Mouse (Mus musculus) MEL (cell line): ENCODE measurements around the gene Dnajc11. TPM values are rescaled to one million over a fixed set of nuclear protein-coding genes. Genes with fewer than 3 reads are reported as not detected.
A peak's percentile ranks its signal among the peaks of the same experiment; 100 is the strongest.

ENCODE experiments used
- DNase-seq: peaks from one replicate; pipeline ENCODE4 v3.0.0; 2011; ENCODE audit warnings: low read depth, low spot score
- H3K27ac ChIP-seq: 2 replicates; pipeline ENCODE4 v1.5.1; 2012; ENCODE audit warnings: low read depth, mild to moderate bottlenecking, control low read depth, low read length, moderate library complexity; ENCODE audit not compliant: control insufficient read depth
- H3K27me3 ChIP-seq, 2 experiments: fragments of 150-350 bp in 1 of 2; sonication (generic) in 1 of 2; 2 replicates each; pipeline ENCODE4 v1.6.1; 2012; ENCODE audit warnings: low read length in 2 of 2, mild to moderate bottlenecking in 2 of 2, improper control_type of control experiment in 1 of 2, moderate library complexity in 1 of 2; ENCODE audit not compliant: insufficient read depth in 2 of 2, control insufficient read depth in 1 of 2
- H3K36me3 ChIP-seq, 2 experiments: 2 replicates each; pipeline ENCODE4 v1.6.1; 2012 to 2014; ENCODE audit warnings: low read length in 2 of 2, improper control_type of control experiment in 1 of 2, inconsistent platforms in 1 of 2, mild to moderate bottlenecking in 1 of 2; ENCODE audit not compliant: insufficient read depth in 2 of 2, control insufficient read depth in 1 of 2
- H3K4me1 ChIP-seq, 2 experiments: fragments of 150-350 bp in 1 of 2; sonication (generic) in 1 of 2; 2 replicates each; pipeline ENCODE4 v1.6.1; 2012; ENCODE audit warnings: low read length in 2 of 2, improper control_type of control experiment in 1 of 2, mild to moderate bottlenecking in 1 of 2; ENCODE audit not compliant: insufficient read depth in 2 of 2, control insufficient read depth in 1 of 2
- H3K4me3 ChIP-seq, 2 experiments: fragments of 150-350 bp in 1 of 2; sonication (generic) in 1 of 2; 2 replicates each; pipeline ENCODE4 v1.5.1; 2012; ENCODE audit warnings: low read depth in 2 of 2, low read length in 2 of 2, mild to moderate bottlenecking in 2 of 2, moderate library complexity in 2 of 2, control low read depth in 1 of 2, improper control_type of control experiment in 1 of 2; ENCODE audit not compliant: control insufficient read depth in 1 of 2, insufficient read depth in 1 of 2
- H3K79me2 ChIP-seq: 2 replicates; pipeline ENCODE4 v1.6.1; 2012; ENCODE audit warnings: mild to moderate bottlenecking, low read length, moderate library complexity; ENCODE audit not compliant: control insufficient read depth, poor library complexity, insufficient read depth
- H3K9ac ChIP-seq: 2 replicates; pipeline ENCODE4 v1.6.1; 2012; ENCODE audit warnings: low read depth, mild to moderate bottlenecking, control low read depth, low read length, moderate library complexity; ENCODE audit not compliant: control insufficient read depth, poor library complexity, severe bottlenecking
- H3K9me3 ChIP-seq: fragments of 150-350 bp; sonication (generic); replicated peaks from 2 replicates; pipeline ENCODE4 v1.6.1; 2012; ENCODE audit warnings: mild to moderate bottlenecking, low read length, improper control_type of control experiment, moderate library complexity; ENCODE audit not compliant: insufficient read depth
- BHLHE40 ChIP-seq: IDR thresholded peaks from 2 replicates; pipeline ENCODE4 v1.6.1; 2012; ENCODE audit warnings: low read depth, mild to moderate bottlenecking, inconsistent platforms, low read length, improper control_type of control experiment, borderline replicate concordance
- CHD1 ChIP-seq: IDR thresholded peaks from 2 replicates; pipeline ENCODE4 v1.6.1; 2012; ENCODE audit warnings: low read depth, mild to moderate bottlenecking, inconsistent platforms, low read length, improper control_type of control experiment
- CHD2 ChIP-seq: IDR thresholded peaks from 2 replicates; pipeline ENCODE4 v1.6.1; 2011; ENCODE audit warnings: low read length, improper control_type of control experiment
- CTCF ChIP-seq, 3 experiments: IDR thresholded peaks in 2 of 3; conservative IDR thresholded peaks in 1 of 3; 2 replicates each; pipeline ENCODE4 v1.5.1; 2011 to 2012; ENCODE audit warnings: low read length in 3 of 3, low read depth in 2 of 3, mild to moderate bottlenecking in 2 of 3, improper control_type of control experiment in 1 of 3, inconsistent platforms in 1 of 3, mixed read lengths in 1 of 3, moderate library complexity in 1 of 3; ENCODE audit not compliant: control insufficient read depth in 1 of 3, insufficient read depth in 1 of 3, poor library complexity in 1 of 3, severe bottlenecking in 1 of 3
- E2F4 ChIP-seq: IDR thresholded peaks from 2 replicates; pipeline ENCODE4 v1.6.1; 2011; ENCODE audit warnings: low read depth, low read length, improper control_type of control experiment, borderline replicate concordance
- ETS1 ChIP-seq: IDR thresholded peaks from 2 replicates; pipeline ENCODE4 v1.6.1; 2012; ENCODE audit warnings: low read depth, mild to moderate bottlenecking, inconsistent platforms, low read length, improper control_type of control experiment, moderate library complexity
- GABPA ChIP-seq: IDR thresholded peaks from 2 replicates; pipeline ENCODE4 v1.6.1; 2012; ENCODE audit warnings: low read depth, mild to moderate bottlenecking, inconsistent platforms, low read length, improper control_type of control experiment, moderate library complexity
- JUND ChIP-seq: IDR thresholded peaks from 2 replicates; pipeline ENCODE4 v1.6.1; 2011; ENCODE audit warnings: low read depth, mild to moderate bottlenecking, improper control_type of control experiment, low read length
- MAX ChIP-seq: IDR thresholded peaks from 2 replicates; pipeline ENCODE4 v1.6.1; 2011; ENCODE audit warnings: low read length, improper control_type of control experiment
- MAZ ChIP-seq: IDR thresholded peaks from 2 replicates; pipeline ENCODE4 v1.6.1; 2012; ENCODE audit warnings: low read depth, mild to moderate bottlenecking, inconsistent platforms, low read length, improper control_type of control experiment
- MEF2A ChIP-seq: IDR thresholded peaks from 2 replicates; pipeline ENCODE4 v1.6.1; 2014; ENCODE audit warnings: low read depth, mild to moderate bottlenecking, inconsistent platforms, low read length, improper control_type of control experiment; ENCODE audit not compliant: poor library complexity, insufficient replicate concordance, severe bottlenecking; ENCODE audit errors: extremely low read depth
- MYC ChIP-seq: IDR thresholded peaks from 2 replicates; pipeline ENCODE4 v1.6.1; 2011; ENCODE audit warnings: low read depth, mild to moderate bottlenecking, low read length, improper control_type of control experiment, moderate library complexity
- RAD21 ChIP-seq: IDR thresholded peaks from 2 replicates; pipeline ENCODE4 v1.6.1; 2011; ENCODE audit warnings: mild to moderate bottlenecking, low read depth, low read length, improper control_type of control experiment
- SIN3A ChIP-seq: IDR thresholded peaks from 2 replicates; pipeline ENCODE4 v1.6.1; 2012; ENCODE audit warnings: low read length, improper control_type of control experiment, inconsistent platforms
- SMC3 ChIP-seq: IDR thresholded peaks from 2 replicates; pipeline ENCODE4 v1.6.1; 2011; ENCODE audit warnings: low read depth, low read length, improper control_type of control experiment
- TBP ChIP-seq: IDR thresholded peaks from 2 replicates; pipeline ENCODE4 v1.8.0; 2011; ENCODE audit warnings: low read depth, low read length, improper control_type of control experiment
- TCF12 ChIP-seq: IDR thresholded peaks from 2 replicates; pipeline ENCODE4 v1.6.1; 2014; ENCODE audit warnings: low read depth, mild to moderate bottlenecking, inconsistent platforms, low read length, improper control_type of control experiment, moderate library complexity
- UBTF ChIP-seq: IDR thresholded peaks from 2 replicates; pipeline ENCODE4 v1.6.1; 2012; ENCODE audit warnings: low read depth, mild to moderate bottlenecking, inconsistent platforms, low read length, improper control_type of control experiment, moderate library complexity, borderline replicate concordance; ENCODE audit not compliant: insufficient read depth
- USF2 ChIP-seq, 2 experiments: IDR thresholded peaks; 2 replicates each; pipeline ENCODE4 v1.6.1; 2011 to 2012; ENCODE audit warnings: improper control_type of control experiment in 2 of 2, low read length in 2 of 2, borderline replicate concordance in 1 of 2, inconsistent platforms in 1 of 2, low read depth in 1 of 2, mild to moderate bottlenecking in 1 of 2; ENCODE audit not compliant: insufficient read depth in 1 of 2
- ZC3H11A ChIP-seq: IDR thresholded peaks from 2 replicates; pipeline ENCODE4 v1.6.1; 2012; ENCODE audit warnings: low read depth, mild to moderate bottlenecking, inconsistent platforms, low read length, improper control_type of control experiment
- ZMIZ1 ChIP-seq: IDR thresholded peaks from 2 replicates; pipeline ENCODE4 v1.6.1; 2012; ENCODE audit warnings: low read depth, mild to moderate bottlenecking, inconsistent platforms, low read length, improper control_type of control experiment, moderate library complexity
- ZNF384 ChIP-seq: IDR thresholded peaks from 2 replicates; pipeline ENCODE4 v1.6.1; 2012; ENCODE audit warnings: low read depth, mild to moderate bottlenecking, inconsistent platforms, low read length, improper control_type of control experiment
- polyA plus RNA-seq, 2 experiments: library from polyadenylated mRNA; stranded (reverse) in 1 of 2; unstranded in 1 of 2; fragments of >175 nt in 1 of 2; fragments of >200 nt in 1 of 2; gene quantifications; 2 replicates each; pipeline versions ENCODE4 v1.2.1 to v1.2.4; 2012; ENCODE audit warnings: low replicate concordance in 2 of 2, low read depth in 1 of 2; ENCODE audit not compliant: insufficient read length in 2 of 2, insufficient read depth in 1 of 2, missing spikeins in 1 of 2
- total RNA-seq: library from RNA; depleted of rRNA; stranded (reverse); fragments of 300-350 nt; gene quantifications from 2 replicates; pipeline ENCODE4 v1.2.3, GENCODE M21; 2012

Dnajc11 gene
- total and polyA plus RNA-seq, 3 experiments: 128 to 278 (median 157) TPM

- TF ChIP-seq MEF2A: no peak
- TF ChIP-seq USF2 (IDR thresholded peaks at IDR 0.05; ENCODE audit: borderline replicate concordance in 1 of 2, insufficient read depth in 1 of 2, low read depth in 1 of 2, low read length in 2 of 2): no peak
- no peak for TF ChIP-seq CHD2
- TF ChIP-seq SMC3: peak; percentile 58
- TF ChIP-seq MAX: 0 out of 2 replicates have a peak, but pooled peaks have one; percentile 50
- TF ChIP-seq JUND: no peak
- no peak for TF ChIP-seq E2F4
- TF ChIP-seq RAD21: peak; percentile 34
- TF ChIP-seq UBTF: no peak
- TF ChIP-seq TCF12: no peak
- TF ChIP-seq ETS1: no peak
- TF ChIP-seq GABPA: no peak
- peak; percentile 43 to 91 (median 78) for TF ChIP-seq CTCF (IDR thresholded peaks at IDR 0.05 in 2 of 3, conservative IDR thresholded peaks at IDR 0.05 in 1 of 3; ENCODE audit: control insufficient read depth in 1 of 3, insufficient read depth in 1 of 3, low read depth in 2 of 3, low read length in 3 of 3, poor library complexity in 1 of 3, severe bottlenecking in 1 of 3)
- TF ChIP-seq MYC: peak; percentile 51; the same call in 1 of the 2 replicates
- 0 out of 2 replicates have a peak, but pooled peaks have one; percentile 23 for TF ChIP-seq TBP
- no peak for TF ChIP-seq ZMIZ1
- no peak for TF ChIP-seq ZC3H11A
- no peaks in the 10 kb centered on the region for H3K27me3 ChIP-seq
- H3K9ac ChIP-seq: no peak overlapping the region
- peak; percentile 78 for DNase-seq
- peaks cover 0 to 5% of the 10 kb centered on the region in 2 experiments; a peak in 1 of 4 replicates for H3K36me3 ChIP-seq
- no peaks in the 10 kb centered on the region for H3K9me3 ChIP-seq
- H3K27ac ChIP-seq: no peak overlapping the region
- H3K4me3 ChIP-seq: no peak overlapping the region
- no peaks in the 10 kb centered on the region for H3K79me2 ChIP-seq
- H3K4me1 ChIP-seq: no peaks in the 10 kb centered on the region
Observed at GRCm38 (mm10) chr4:151975441-151975840, 42.0 kb downstream of the Dnajc11 start.

GRCm38 (mm10) chr4:151977748-151978147 is 44.3 kb downstream of the Dnajc11 start:
- no peak for TF ChIP-seq ZNF384
- TF ChIP-seq TBP: no peak
- peak; percentile 45; the same call in 1 of the 2 replicates for TF ChIP-seq SMC3
- no peak for TF ChIP-seq SIN3A
- TF ChIP-seq CHD1: no peak
- no peak for TF ChIP-seq GABPA
- TF ChIP-seq RAD21: peak; percentile 39
- TF ChIP-seq CTCF (IDR thresholded peaks at IDR 0.05 in 2 of 3, conservative IDR thresholded peaks at IDR 0.05 in 1 of 3; ENCODE audit: control insufficient read depth in 1 of 3, insufficient read depth in 1 of 3, low read depth in 2 of 3, low read length in 3 of 3, poor library complexity in 1 of 3, severe bottlenecking in 1 of 3): peak; percentile 87 to 88 (median 88)
- TF ChIP-seq ZC3H11A: no peak
- TF ChIP-seq MAZ: no peak
- TF ChIP-seq BHLHE40: no peak
- Histone ChIP-seq H3K9ac (no peak overlapping the region), H3K79me2 (no peaks in the 10 kb centered on the region), H3K4me1 (no peaks in the 10 kb centered on the region), H3K27ac (no peak overlapping the region), H3K36me3 (peaks cover 0 to 5% of the 10 kb centered on the region in 2 experiments; a peak in 1 of 4 replicates), H3K27me3 (no peaks in the 10 kb centered on the region), H3K4me3 (no peak overlapping the region), H3K9me3 (no peaks in the 10 kb centered on the region)
- peak; percentile 80 for DNase-seq
